Mouse (Mus musculus): ENCODE data around the gene Pcsk5.

DNA sequence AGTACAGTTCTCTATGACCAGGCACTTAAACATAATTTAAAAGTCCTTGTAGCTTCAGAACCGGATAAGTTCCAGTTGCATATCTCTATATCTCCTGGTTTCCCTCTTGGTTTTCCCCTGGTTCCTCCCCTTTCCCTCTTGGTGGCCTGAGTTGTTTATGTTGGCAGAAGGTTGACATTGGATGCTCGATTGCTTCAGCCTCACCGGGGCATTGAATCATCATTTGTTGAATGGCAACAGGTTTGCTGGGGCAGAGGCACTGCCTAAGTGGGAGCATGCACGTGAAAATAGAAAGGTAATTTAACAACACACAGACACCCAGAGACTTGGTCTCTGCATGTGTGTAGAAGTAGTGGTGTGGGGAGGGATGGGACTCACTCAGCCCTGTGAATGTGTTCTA, 436.9 kb downstream of the Pcsk5 start:
- no peak for TF ChIP-seq CTCF (IDR thresholded peaks at IDR 0.05; ENCODE audit: borderline replicate concordance, insufficient read depth, low read depth, low read length)
- no peak for TF ChIP-seq POLR2A (IDR thresholded peaks at IDR 0.05; ENCODE audit: borderline replicate concordance, insufficient read depth, low read length)
